Mouse (Mus musculus) stomach, embryonic 15.5 days (tissue): Measurements from ENCODE around the gene Cxcr5. TPM values are rescaled to one million over a fixed set of nuclear protein-coding genes. Genes with fewer than 3 reads are reported as not detected.

Experiments used
- ATAC-seq: fragments of 200-750 bp; cut with Nextera tagmentation; 2 replicates; pipeline ENCODE4 v1.8.0; 2017; ENCODE audit warnings: low read depth, moderate number of reproducible peaks, moderate TSS enrichment; ENCODE audit not compliant: insufficient read depth, low FRiP score
- H3K27ac ChIP-seq: fragments of 300-500 bp; sonication (generic); 2 replicates; pipeline ENCODE4 v1.5.1; 2015; ENCODE audit warnings: mild to moderate bottlenecking, inconsistent platforms
- H3K27me3 ChIP-seq: fragments of 300-500 bp; sonication (generic); replicated peaks from 2 replicates; pipeline ENCODE4 v1.6.1; 2015; ENCODE audit warnings: inconsistent platforms
- H3K36me3 ChIP-seq: fragments of 300-500 bp; sonication (generic); 2 replicates; pipeline ENCODE4 v1.6.1; 2015; ENCODE audit warnings: inconsistent platforms
- H3K4me1 ChIP-seq: fragments of 300-500 bp; sonication (generic); 2 replicates; pipeline ENCODE4 v1.6.1; 2015; ENCODE audit warnings: inconsistent platforms
- H3K4me2 ChIP-seq: fragments of 300-500 bp; sonication (generic); 2 replicates; pipeline ENCODE4 v1.6.1; 2015; ENCODE audit warnings: mild to moderate bottlenecking, inconsistent platforms
- H3K4me3 ChIP-seq: fragments of 300-500 bp; sonication (generic); replicated peaks from 2 replicates; pipeline ENCODE4 v1.5.1; 2015; ENCODE audit warnings: inconsistent platforms
- H3K9ac ChIP-seq: fragments of 300-500 bp; sonication (generic); 2 replicates; pipeline ENCODE4 v1.6.1; 2015; ENCODE audit warnings: inconsistent platforms
- H3K9me3 ChIP-seq: fragments of 300-500 bp; sonication (generic); 2 replicates; pipeline ENCODE4 v1.6.1; 2016; ENCODE audit warnings: inconsistent platforms
- WGBS: fragments of 180-500 bp; shearing (Covaris S2); methylation state at CpG from one replicate; pipeline ENCODE4 v1.1.7; 2015; 5-methylcytosine and 5-hydroxymethylcytosine counted together
- polyA plus RNA-seq: library from polyadenylated mRNA; unstranded; fragments of >200 nt; fragmentation: Nextera tagmentation; extraction: Ambion mirVana; gene quantifications from 2 replicates; pipeline ENCODE4 v1.2.1, GENCODE M21; 2015

The Cxcr5 gene
- polyA plus RNA-seq, 1 experiment from 2014 or later = 0.62 TPM

DNA sequence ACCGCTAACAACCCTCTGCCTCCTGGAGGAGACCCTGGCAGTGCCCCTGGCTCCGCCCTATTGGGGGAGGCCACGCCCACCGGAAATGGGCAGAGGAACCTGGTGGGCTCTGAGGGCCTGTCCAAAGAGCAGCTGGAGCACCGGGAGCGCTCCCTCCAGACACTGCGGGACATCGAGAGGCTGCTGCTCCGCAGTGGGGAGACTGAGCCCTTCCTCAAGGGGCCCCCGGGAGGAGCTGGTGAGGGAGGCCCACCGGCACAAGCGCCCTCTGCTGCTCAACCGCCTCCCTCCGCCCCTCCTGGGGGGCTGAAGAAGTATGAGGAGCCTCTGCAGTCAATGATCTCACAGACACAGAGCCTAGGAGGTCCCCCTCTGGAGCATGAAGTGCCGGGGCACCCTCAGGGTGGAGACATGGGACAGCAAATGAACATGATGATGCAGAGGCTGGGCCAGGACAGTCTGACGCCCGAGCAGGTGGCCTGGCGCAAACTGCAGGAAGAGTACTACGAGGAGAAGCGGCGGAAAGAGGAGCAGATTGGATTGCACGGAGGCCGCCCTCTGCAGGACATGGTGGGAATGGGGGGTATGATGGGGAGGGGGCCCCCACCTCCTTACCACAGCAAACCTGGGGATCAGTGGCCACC lies 55.7 kb downstream of the Cxcr5 start:
- no peak for ATAC-seq
- Histone ChIP-seq H3K4me1 (peaks cover 40% of the 10 kb centered on the region), H3K27ac (no peak overlapping the region), H3K36me3 (peaks cover 46% of the 10 kb centered on the region), H3K9ac (no peak overlapping the region), H3K27me3 (no peaks in the 10 kb centered on the region), H3K4me3 (no peak overlapping the region), H3K9me3 (no peaks in the 10 kb centered on the region), H3K4me2 (no peak overlapping the region; the same call in 1 of the 2 replicates)
- WGBS = 54% methylated on average over 23 of the region's 23 CpGs

DNA sequence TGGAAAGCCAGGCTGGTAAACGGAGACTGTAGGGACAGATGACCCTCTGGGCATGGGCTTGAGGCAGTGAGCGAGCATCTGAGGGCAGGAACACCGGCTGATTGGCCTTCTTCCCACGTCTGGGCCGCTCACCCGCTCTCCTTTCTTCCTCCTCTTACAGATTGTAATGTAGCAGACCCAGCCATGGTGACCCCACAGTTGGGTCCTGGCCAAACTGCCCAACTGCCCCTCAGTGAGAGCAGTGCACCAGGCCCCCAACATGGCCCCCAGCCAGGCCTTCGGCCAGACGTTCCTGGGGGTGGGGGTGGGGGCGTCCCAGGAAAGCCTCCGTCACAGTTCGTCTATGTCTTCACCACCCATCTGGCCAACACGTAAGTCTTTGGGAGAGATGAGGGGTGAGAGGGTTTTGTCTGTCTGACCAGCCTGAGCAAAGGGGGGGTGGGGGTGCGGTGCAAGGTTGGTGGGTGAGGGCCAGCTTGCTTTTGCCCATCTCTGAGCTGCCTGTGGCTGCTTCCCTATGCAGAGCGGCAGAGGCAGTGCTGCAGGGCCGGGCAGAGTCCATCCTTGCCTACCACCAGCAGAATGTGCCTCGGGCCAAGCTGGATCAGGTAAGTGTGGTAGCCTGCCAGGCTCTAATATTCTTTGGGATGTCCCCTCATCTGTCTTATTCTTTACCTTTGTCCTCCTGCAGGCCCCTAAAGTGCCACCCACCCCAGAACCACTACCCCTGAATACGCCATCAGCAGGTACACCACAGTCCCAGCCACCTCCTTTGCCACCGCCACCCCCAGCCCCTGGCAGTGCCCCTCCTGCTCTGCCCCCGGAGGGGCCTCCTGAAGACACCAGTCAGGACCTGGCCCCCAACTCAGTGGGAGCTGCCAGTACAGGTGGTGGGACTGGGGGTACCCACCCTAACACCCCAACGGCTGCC lies 56.5 kb downstream of the Cxcr5 start:
- Histone ChIP-seq H3K4me1 (peaks cover 41% of the 10 kb centered on the region), H3K36me3 (peaks cover 46% of the 10 kb centered on the region)
- WGBS = 71% methylated on average over 20 of the region's 20 CpGs

DNA sequence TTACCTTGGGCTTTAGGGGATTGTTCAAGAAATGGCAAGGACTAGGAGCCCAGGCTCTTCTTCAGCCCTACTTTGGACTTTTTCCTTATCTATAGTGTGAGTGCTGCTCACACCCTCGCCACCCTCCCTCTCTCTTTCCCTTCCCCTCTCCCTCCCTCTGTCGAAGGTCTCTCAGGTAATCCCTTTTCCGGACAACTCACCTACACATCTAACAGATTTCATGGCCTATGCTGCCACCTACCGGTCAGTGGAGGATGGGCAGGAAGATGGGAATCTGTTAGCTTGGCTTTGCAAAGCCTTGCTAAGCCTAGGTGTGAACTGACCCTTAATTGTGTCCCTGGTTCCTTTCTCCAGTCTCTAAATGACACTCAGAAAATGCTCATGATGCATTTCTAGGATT lies 59.7 kb downstream of the Cxcr5 start:
- H3K36me3 ChIP-seq = peaks cover 32% of the 10 kb centered on the region
- no peaks in the 10 kb centered on the region for H3K27me3 ChIP-seq
- ATAC-seq = no peak
- no peak overlapping the region for H3K27ac ChIP-seq
- WGBS = 2% methylated on average over 4 of the region's 4 CpGs
- no peak overlapping the region for H3K4me3 ChIP-seq
- H3K4me1 ChIP-seq = peaks cover 52% of the 10 kb centered on the region
- H3K9ac ChIP-seq = no peak overlapping the region
- no peaks in the 10 kb centered on the region for H3K9me3 ChIP-seq
- H3K4me2 ChIP-seq = peak overlapping the region; percentile 24; the same call in 1 of the 2 replicates

More for the DNA sequence above, 56.5 kb downstream of the Cxcr5 start:
- Histone ChIP-seq H3K4me3 (no peak overlapping the region), H3K9me3 (no peaks in the 10 kb centered on the region), H3K9ac (no peak overlapping the region), H3K4me2 (no peak overlapping the region), H3K27ac (no peak overlapping the region), H3K27me3 (no peaks in the 10 kb centered on the region)
- ATAC-seq = no peak

- H3K4me2 ChIP-seq = peak overlapping the region; percentile 24
- WGBS = 47% methylated on average over 10 of the region's 10 CpGs
Observed at GRCm38 (mm10) chr9:44501206-44501879, 60.3 kb downstream of the Cxcr5 start.

DNA sequence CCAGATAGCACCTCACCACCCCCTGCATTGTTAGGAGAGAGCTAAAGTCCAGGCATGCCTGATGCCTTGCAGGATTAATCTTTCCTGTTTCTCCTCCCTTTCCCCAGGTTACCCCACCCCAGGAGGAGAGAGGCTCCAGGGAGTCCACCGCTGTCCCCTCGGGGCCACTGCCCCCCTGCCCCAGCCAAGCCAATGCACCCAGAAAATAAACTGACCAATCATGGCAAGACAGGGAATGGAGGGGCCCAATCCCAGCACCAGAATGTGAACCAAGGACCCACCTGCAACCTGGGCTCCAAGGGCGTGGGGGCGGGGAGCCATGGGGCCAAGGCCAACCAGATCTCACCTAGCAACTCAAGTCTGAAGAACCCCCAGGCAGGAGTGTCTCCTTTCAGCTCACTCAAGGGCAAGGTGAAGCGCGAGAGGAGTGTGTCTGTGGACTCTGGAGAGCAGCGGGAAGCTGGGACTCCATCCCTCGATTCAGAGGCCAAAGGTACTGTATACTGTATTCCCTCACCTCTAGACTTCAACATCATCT lies 61.0 kb downstream of the Cxcr5 start:
- H3K27ac ChIP-seq = peak overlapping the region; percentile 94; the same call in 1 of the 2 replicates
- H3K9me3 ChIP-seq = no peaks in the 10 kb centered on the region
- H3K27me3 ChIP-seq = no peaks in the 10 kb centered on the region
- ATAC-seq = no peak
- H3K4me1 ChIP-seq = peaks cover 62% of the 10 kb centered on the region
- peaks cover 19% of the 10 kb centered on the region for H3K36me3 ChIP-seq
- peak overlapping the region; percentile 87 for H3K4me2 ChIP-seq
- WGBS = 47% methylated on average over 8 of the region's 8 CpGs
- 0 out of 2 replicates have a peak overlapping the region, but pooled peaks have one; percentile 2 for H3K4me3 ChIP-seq
- H3K9ac ChIP-seq = no peak overlapping the region

More at GRCm38 (mm10) chr9:44501206-44501879, 60.3 kb downstream of the Cxcr5 start:
- peaks cover 25% of the 10 kb centered on the region for H3K36me3 ChIP-seq
- 0 out of 2 replicates have a peak overlapping the region, but pooled peaks have one; percentile 94 for H3K27ac ChIP-seq
- H3K9me3 ChIP-seq = no peaks in the 10 kb centered on the region
- H3K4me1 ChIP-seq = peaks cover 59% of the 10 kb centered on the region
- H3K27me3 ChIP-seq = no peaks in the 10 kb centered on the region
- no peak overlapping the region for H3K4me3 ChIP-seq
- no peak for ATAC-seq
- H3K9ac ChIP-seq = peak overlapping the region; percentile 1; the same call in 1 of the 2 replicates

DNA sequence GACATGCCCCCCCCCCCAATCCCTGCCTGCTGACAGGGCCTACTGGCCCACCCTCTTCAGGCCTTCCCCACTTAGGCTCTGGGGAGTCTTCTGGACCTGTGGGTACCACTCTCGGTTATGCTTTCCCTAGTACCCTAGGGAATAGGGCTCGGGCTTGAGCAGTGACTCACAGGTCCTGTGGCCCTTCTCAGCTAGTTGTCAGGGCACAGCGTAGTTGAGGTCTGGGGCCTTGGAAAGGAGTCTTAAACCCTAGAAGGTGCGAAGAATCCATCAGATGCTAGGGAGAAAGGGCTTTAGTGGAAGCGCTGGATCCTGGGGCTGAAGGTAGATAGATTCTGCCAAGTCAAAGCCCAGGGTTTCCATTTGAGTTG lies 61.5 kb downstream of the Cxcr5 start:
- Histone ChIP-seq H3K27me3 (no peaks in the 10 kb centered on the region), H3K4me2 (peak overlapping the region; percentile 87), H3K36me3 (peaks cover 15% of the 10 kb centered on the region), H3K9me3 (no peaks in the 10 kb centered on the region), H3K4me1 (peaks cover 65% of the 10 kb centered on the region), H3K4me3 (peak overlapping the region; percentile 44; the same call in 1 of the 2 replicates), H3K9ac (no peak overlapping the region), H3K27ac (peak overlapping the region; percentile 94)
- 23% methylated on average over 5 of the region's 5 CpGs for WGBS
- no peak for ATAC-seq

DNA sequence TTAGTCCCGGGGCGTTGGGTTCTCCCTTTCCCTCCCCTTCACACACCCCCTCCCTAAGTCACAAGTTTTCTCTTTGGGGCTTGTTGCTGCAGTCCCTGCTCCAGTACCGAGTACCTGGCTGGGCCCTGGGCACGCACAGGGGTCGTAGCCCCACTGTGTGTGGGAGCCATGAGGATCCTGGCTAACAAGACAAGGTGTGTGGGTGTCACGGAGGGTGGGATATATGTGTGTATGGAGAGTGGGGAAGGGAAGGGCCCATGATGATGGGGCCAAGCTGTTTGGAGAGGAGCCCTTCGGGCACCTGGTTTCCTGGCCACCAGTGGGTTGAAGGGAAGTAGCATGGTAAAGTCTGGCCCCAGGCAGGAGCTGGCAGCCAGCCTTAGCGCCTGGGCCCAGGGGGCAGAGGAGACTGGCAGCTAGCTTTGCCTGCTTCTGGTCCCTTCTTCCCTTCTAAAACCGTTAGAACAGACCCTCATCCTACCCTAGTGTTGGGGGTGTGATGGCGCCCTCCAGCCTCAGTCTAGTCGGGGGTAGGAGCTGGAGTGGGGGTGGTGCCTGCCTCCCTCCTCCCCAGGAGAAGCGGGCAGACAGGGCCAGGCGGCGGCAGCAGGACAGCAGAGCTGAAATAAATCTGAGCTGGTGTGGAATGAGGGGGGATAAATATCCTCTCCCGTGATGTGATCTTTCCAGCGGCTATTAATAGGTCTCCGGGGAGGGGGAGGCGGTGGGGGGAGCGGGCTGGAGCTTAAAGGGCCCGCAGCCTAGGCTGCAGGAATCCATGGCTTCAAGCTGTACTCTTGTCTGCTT lies 62.1 kb downstream of the Cxcr5 start:
- 15% methylated on average over 20 of the region's 20 CpGs for WGBS
- Histone ChIP-seq H3K4me1 (peaks cover 70% of the 10 kb centered on the region), H3K9ac (peak overlapping the region; percentile 6; the same call in 1 of the 2 replicates), H3K9me3 (no peaks in the 10 kb centered on the region), H3K27me3 (no peaks in the 10 kb centered on the region), H3K4me3 (peak overlapping the region; percentile 44), H3K36me3 (peaks cover 12% of the 10 kb centered on the region; the same call in 1 of the 2 replicates), H3K4me2 (peak overlapping the region; percentile 87), H3K27ac (peak overlapping the region; percentile 94)
- peak; percentile 8; the same call in 1 of the 2 replicates for ATAC-seq

DNA sequence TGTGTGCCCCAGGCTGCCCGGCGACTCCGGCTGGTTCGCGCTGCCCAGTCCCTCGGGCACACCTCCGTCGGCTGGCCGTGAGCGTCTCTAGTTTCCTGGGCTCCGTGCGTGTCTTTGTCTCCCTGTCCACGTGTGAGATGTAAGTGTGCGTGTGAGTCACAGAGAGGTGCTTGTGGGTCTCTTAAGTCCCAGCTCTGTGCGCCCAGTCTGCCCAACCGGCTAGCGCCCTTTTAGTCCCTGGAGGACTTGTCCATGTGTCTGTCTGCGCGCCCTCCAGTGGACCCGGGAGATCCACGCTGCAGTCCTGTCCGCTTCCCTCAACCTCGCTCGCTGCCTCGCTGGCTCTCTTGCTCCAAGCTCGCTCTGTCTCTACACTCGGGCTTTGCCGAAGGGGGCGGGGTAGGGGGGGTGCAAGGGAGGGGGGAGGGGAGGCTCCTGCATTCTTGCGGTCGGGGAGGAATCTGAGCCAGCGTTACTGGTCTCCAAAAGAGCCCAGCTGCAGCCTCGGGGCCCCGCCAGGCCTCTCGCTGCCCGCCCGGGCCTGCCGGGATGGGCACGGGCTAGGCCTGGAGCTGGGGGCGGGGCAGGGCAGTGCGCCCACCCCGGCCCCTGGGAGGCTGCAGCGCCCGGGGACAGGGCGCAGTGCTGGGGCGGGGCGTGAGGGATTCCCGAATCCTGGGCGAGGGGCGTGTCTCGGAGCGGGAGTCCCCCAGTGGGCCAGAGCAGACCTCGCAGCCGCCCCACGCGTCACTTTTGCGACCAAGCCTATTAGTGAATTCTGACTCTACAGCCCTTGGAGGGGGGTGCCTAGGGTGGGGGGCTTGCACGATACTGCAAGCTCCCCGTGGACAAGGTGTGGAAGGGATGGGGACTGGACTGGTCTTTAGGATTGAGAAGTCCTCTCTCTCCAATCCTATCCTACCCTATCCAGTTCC lies 63.0 kb downstream of the Cxcr5 start:
- peak overlapping the region; percentile 44 for H3K4me3 ChIP-seq
- H3K4me1 ChIP-seq = peaks cover 79% of the 10 kb centered on the region
- H3K27ac ChIP-seq = peak overlapping the region; percentile 94
- H3K4me2 ChIP-seq = peak overlapping the region; percentile 87
- ATAC-seq = peak; percentile 64
- H3K36me3 ChIP-seq = peaks cover 12% of the 10 kb centered on the region; the same call in 1 of the 2 replicates
- H3K9ac ChIP-seq = peak overlapping the region; percentile 32; the same call in 1 of the 2 replicates
- no peaks in the 10 kb centered on the region for H3K27me3 ChIP-seq
- H3K9me3 ChIP-seq = no peaks in the 10 kb centered on the region
- WGBS = 1% methylated on average over 55 of the region's 59 CpGs

DNA sequence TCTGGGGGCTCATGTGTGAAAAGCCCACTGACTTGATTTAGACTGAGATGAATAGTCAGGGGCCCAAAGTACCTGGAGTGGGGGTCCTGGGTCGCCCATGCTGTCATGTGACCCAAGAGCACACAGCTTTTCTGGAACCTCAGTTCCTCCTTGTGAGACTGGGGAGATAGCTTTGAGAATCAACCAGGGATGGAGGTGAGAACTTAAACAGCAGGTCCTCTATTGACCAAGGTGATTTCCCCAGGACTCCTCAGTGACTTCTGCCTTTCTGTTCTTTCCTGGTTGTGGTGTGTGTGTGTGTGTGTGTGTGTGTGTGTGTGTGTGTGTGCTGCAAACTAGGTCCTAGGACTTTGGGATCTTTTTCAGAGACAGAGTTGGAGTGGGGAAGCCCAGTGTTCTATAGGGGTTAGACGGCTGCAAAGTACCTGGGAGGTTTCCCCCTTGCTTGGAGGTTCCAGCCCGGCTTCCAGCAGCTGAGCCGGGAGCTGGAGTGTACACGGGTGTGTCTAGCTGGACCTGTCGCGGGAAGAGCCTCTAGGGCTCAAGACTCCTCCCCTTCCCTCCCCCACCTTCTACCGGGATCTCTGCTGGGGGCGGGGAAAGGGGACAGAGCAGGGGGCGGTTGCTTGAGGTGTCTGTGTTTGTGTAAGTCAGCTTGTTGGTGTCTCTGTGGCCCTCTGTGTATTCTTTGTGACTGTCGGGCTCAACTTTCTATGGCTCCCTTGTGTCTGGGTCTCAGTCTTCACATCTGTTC lies 63.9 kb downstream of the Cxcr5 start:
- peak; percentile 23 for ATAC-seq
- Histone ChIP-seq H3K9ac (peak overlapping the region; percentile 32; the same call in 1 of the 2 replicates), H3K4me3 (peak overlapping the region; percentile 44), H3K27me3 (no peaks in the 10 kb centered on the region), H3K36me3 (peaks cover 7% of the 10 kb centered on the region; the same call in 1 of the 2 replicates), H3K4me2 (peak overlapping the region; percentile 87), H3K27ac (peak overlapping the region; percentile 94), H3K4me1 (peaks cover 88% of the 10 kb centered on the region), H3K9me3 (no peaks in the 10 kb centered on the region)
- 1% methylated on average over 11 of the region's 11 CpGs for WGBS
